Mouse (Mus musculus) heart, embryonic 15.5 days (tissue): Measurements from ENCODE around the gene Dpagt1. TPM values are rescaled to one million over a fixed set of nuclear protein-coding genes. Genes with fewer than 3 reads are reported as not detected.

ENCODE experiments used
- ATAC-seq: fragments of 200-750 bp; cut with Nextera tagmentation; replicated peaks from 2 replicates; pipeline ENCODE4 v1.8.0; 2017; ENCODE audit warnings: low read depth, moderate TSS enrichment; ENCODE audit not compliant: insufficient number of reproducible peaks, insufficient read depth, low FRiP score
- H3K27ac ChIP-seq: fragments of 300-500 bp; sonication (generic); 2 replicates; pipeline ENCODE4 v1.5.1; 2015; ENCODE audit warnings: mild to moderate bottlenecking, inconsistent platforms
- H3K27me3 ChIP-seq: fragments of 300-500 bp; sonication (generic); 2 replicates; pipeline ENCODE4 v1.6.1; 2015; ENCODE audit warnings: inconsistent platforms
- H3K36me3 ChIP-seq: fragments of 300-500 bp; sonication (generic); 2 replicates; pipeline ENCODE4 v1.6.1; 2015; ENCODE audit warnings: mild to moderate bottlenecking, inconsistent platforms
- H3K4me1 ChIP-seq: fragments of 300-500 bp; sonication (generic); replicated peaks from 2 replicates; pipeline ENCODE4 v1.6.1; 2015; ENCODE audit warnings: inconsistent platforms
- H3K4me2 ChIP-seq: fragments of 300-500 bp; sonication (generic); 2 replicates; pipeline ENCODE4 v1.6.1; 2015; ENCODE audit warnings: inconsistent platforms, mild to moderate bottlenecking, moderate library complexity
- H3K4me3 ChIP-seq: fragments of 300-500 bp; sonication (generic); 2 replicates; pipeline ENCODE4 v1.5.1; 2015; ENCODE audit warnings: mild to moderate bottlenecking, inconsistent platforms
- H3K9ac ChIP-seq: fragments of 300-500 bp; sonication (generic); 2 replicates; pipeline ENCODE4 v1.6.1; 2015; ENCODE audit warnings: mild to moderate bottlenecking, inconsistent platforms
- H3K9me3 ChIP-seq: fragments of 300-500 bp; sonication (generic); replicated peaks from 2 replicates; pipeline ENCODE4 v1.6.1; 2016; ENCODE audit warnings: inconsistent platforms
- WGBS: fragments of 180-500 bp; shearing (Covaris S2); methylation state at CpG from one replicate; pipeline ENCODE4 v1.1.7; 2015; ENCODE audit warnings: mixed read lengths; 5-methylcytosine and 5-hydroxymethylcytosine counted together
- polyA plus RNA-seq: library from polyadenylated mRNA; unstranded; fragments of >200 nt; fragmentation: Nextera tagmentation; extraction: Ambion mirVana; gene quantifications from 2 replicates; pipeline ENCODE4 v1.2.1, GENCODE M21; 2015

Gene Dpagt1
- polyA plus RNA-seq, 1 experiment from 2014 or later, result 27.8 TPM

GRCm38 (mm10) chr9:44306532-44306931 is 19.3 kb upstream of the Dpagt1 start:
- H3K4me2 ChIP-seq, result no peak overlapping the region
- ATAC-seq, result no peak
- WGBS, result 90% methylated on average over 6 of the region's 6 CpGs

DNA sequence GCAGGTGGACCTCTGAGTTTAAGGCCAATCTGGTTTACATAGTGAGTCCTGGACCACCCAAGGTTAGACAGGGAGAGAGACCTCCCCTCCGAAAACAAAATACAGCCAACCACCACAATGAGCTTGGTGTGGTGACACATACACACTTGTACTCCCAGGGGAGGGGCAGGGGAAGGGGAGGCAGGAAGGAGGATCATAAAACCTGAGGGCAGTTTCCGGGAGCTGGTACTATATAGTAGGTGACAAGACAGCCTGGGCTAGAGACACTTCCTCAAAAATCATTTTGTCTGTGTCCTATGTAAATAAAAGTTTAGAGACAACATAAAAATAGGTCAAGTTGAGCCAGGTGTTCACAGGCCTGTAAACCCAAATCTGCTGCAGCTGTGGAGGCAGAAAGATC is 18.6 kb upstream of the Dpagt1 start:
- Histone ChIP-seq H3K4me3 (no peak overlapping the region), H3K4me2 (no peak overlapping the region), H3K36me3 (peaks cover 3% of the 10 kb centered on the region), H3K4me1 (peaks cover 22% of the 10 kb centered on the region), H3K27ac (no peak overlapping the region), H3K9me3 (no peaks in the 10 kb centered on the region), H3K9ac (no peak overlapping the region), H3K27me3 (no peaks in the 10 kb centered on the region)
- WGBS, result 68% methylated on average over 2 of the region's 2 CpGs
- no peak for ATAC-seq

More at GRCm38 (mm10) chr9:44306532-44306931, 19.3 kb upstream of the Dpagt1 start:
- H3K36me3 ChIP-seq, result peaks cover 10% of the 10 kb centered on the region
- H3K27me3 ChIP-seq, result no peaks in the 10 kb centered on the region
- H3K9ac ChIP-seq, result no peak overlapping the region
- no peak overlapping the region for H3K4me3 ChIP-seq
- no peak overlapping the region for H3K27ac ChIP-seq
- peaks cover 22% of the 10 kb centered on the region for H3K4me1 ChIP-seq
- H3K9me3 ChIP-seq, result no peaks in the 10 kb centered on the region

- WGBS, result 75% methylated on average over 3 of the region's 3 CpGs
- no peak overlapping the region for H3K4me3 ChIP-seq
- ATAC-seq, result no peak
- no peaks in the 10 kb centered on the region for H3K9me3 ChIP-seq
- peaks cover 19% of the 10 kb centered on the region for H3K36me3 ChIP-seq
- H3K9ac ChIP-seq, result no peak overlapping the region
- H3K4me1 ChIP-seq, result peaks cover 14% of the 10 kb centered on the region
- H3K27me3 ChIP-seq, result no peaks in the 10 kb centered on the region
- no peak overlapping the region for H3K4me2 ChIP-seq
- H3K27ac ChIP-seq, result no peak overlapping the region
Measured at GRCm38 (mm10) chr9:44309756-44310155, 16.1 kb upstream of the Dpagt1 start.

GRCm38 (mm10) chr9:44310750-44311135 is 15.1 kb upstream of the Dpagt1 start:
- Histone ChIP-seq H3K4me2 (peak overlapping the region; percentile 32; the same call in 1 of the 2 replicates), H3K27ac (peak overlapping the region; percentile 30; the same call in 1 of the 2 replicates), H3K36me3 (peaks cover 29% of the 10 kb centered on the region), H3K27me3 (no peaks in the 10 kb centered on the region), H3K9me3 (no peaks in the 10 kb centered on the region), H3K4me3 (no peak overlapping the region), H3K4me1 (peaks cover 11% of the 10 kb centered on the region; the same call in 1 of the 2 replicates), H3K9ac (no peak overlapping the region)
- no peak for ATAC-seq
- WGBS, result 43% methylated on average over 10 of the region's 10 CpGs

DNA sequence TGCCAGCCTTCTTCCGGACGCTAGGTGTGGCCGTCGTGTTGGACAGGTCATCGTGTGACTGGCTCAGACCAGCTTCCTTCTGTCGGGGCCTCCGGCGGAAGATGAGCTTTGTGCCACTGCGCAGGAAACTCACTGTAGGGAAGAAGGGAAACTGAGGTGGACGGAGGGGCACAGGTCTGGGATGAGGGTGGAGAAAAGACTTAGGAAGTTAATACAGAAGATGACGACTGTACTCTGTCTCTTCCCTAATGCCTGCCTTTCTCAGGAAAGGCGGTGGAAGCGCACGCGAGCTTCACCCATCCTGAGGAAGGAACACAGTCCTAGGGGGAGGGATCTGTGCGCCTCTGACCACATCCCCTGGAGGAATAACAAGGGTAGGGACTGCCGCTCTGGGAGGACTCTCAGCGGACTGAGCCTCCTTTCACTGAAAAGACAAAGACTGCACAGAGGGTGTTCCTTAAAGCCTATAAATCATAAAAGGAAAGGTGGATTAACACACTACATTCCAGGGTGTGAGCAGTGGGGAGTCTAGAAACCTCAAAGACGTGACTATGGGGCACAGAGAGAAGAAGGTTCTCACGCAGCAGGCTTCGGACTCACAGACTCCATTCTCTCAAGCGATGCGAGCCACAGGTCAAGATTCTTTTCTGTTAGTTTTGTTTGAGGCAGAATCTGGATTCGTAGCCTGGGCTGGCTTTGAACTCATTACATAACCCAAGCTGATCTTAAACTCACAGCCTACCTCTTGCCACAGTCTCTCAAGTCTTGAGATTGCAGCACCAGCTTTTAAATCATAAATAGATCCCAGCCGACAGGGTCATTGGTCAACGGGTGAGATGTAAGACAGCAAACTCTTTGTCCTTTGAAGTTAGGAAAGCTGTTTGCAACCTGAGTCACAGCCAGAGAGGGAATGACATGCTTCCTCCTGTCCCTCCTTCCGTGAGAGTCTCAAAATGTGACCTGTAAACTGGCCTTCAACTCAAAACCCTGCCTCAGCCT is 14.4 kb upstream of the Dpagt1 start:
- Histone ChIP-seq H3K27ac (peak overlapping the region; percentile 54), H3K4me2 (peak overlapping the region; percentile 32), H3K27me3 (no peaks in the 10 kb centered on the region), H3K9ac (no peak overlapping the region), H3K9me3 (no peaks in the 10 kb centered on the region), H3K36me3 (peaks cover 36% of the 10 kb centered on the region), H3K4me1 (peaks cover 11% of the 10 kb centered on the region; the same call in 1 of the 2 replicates), H3K4me3 (no peak overlapping the region; the same call in 1 of the 2 replicates)
- 28% methylated on average over 27 of the region's 27 CpGs for WGBS
- ATAC-seq, result peak; percentile 54; the same call in 1 of the 2 replicates

- 75% methylated on average over 19 of the region's 19 CpGs for whole genome bisulfite sequencing
- no peak for ATAC-seq
- Histone ChIP-seq H3K9ac (no peak overlapping the region), H3K27ac (no peak overlapping the region), H3K9me3 (no peaks in the 10 kb centered on the region), H3K27me3 (no peaks in the 10 kb centered on the region), H3K4me3 (no peak overlapping the region), H3K4me1 (peaks cover 25% of the 10 kb centered on the region), H3K4me2 (no peak overlapping the region), H3K36me3 (peaks cover 37% of the 10 kb centered on the region)
Measured at GRCm38 (mm10) chr9:44313476-44314256, 12.2 kb upstream of the Dpagt1 start.

GRCm38 (mm10) chr9:44314257-44314547 is 11.6 kb upstream of the Dpagt1 start:
- H3K27me3 ChIP-seq, result no peaks in the 10 kb centered on the region
- no peaks in the 10 kb centered on the region for H3K9me3 ChIP-seq
- no peak overlapping the region for H3K4me3 ChIP-seq
- H3K4me2 ChIP-seq, result no peak overlapping the region
- ATAC-seq, result no peak
- no peak overlapping the region for H3K27ac ChIP-seq
- H3K4me1 ChIP-seq, result peaks cover 30% of the 10 kb centered on the region
- peaks cover 37% of the 10 kb centered on the region for H3K36me3 ChIP-seq
- 72% methylated on average over 4 of the region's 4 CpGs for WGBS
- H3K9ac ChIP-seq, result no peak overlapping the region

DNA sequence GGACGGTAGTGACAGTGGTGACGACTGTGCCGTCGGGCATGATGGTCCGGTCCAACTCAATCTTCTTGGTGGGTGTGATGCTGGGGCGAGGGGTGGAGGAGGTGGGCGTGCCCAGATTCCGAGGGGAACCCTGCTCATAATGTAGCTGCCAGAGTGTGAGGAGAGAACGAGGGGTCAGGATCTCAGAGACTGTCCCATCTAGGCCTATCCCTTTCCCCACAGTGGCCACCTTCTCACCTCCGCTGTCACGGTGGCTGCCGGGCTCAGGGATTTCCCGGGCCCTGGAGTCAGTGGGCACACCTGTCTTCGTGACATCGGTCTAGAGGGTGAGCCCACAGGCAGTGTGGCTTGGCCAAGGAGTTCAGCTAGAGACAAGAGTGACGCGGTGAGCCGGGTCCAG is 10.9 kb upstream of the Dpagt1 start:
- peaks cover 34% of the 10 kb centered on the region for H3K4me1 ChIP-seq
- WGBS, result 91% methylated on average over 18 of the region's 18 CpGs
- H3K27ac ChIP-seq, result no peak overlapping the region
- H3K27me3 ChIP-seq, result no peaks in the 10 kb centered on the region
- H3K4me3 ChIP-seq, result no peak overlapping the region
- H3K9me3 ChIP-seq, result no peaks in the 10 kb centered on the region
- H3K4me2 ChIP-seq, result no peak overlapping the region
- peaks cover 37% of the 10 kb centered on the region for H3K36me3 ChIP-seq
- ATAC-seq, result no peak
- no peak overlapping the region for H3K9ac ChIP-seq

DNA sequence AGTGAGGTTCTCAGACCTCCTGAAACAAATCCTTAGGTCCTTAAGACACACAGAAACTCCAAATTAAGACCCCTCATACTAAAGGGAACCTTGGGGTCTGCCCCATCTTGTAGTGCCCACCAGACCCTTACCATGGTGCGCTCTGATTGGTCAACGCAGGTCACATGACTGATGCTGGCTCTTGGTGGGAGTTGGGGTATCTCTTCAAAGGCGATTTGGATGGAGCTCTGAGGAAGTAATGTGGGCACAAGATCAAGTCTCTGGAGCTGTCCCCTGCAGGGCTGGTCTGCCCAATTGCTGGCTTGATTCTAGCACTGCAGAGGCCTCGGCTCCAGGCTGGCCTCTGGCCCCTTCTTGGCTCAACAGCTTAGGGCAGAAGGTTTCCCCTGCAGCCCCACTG is 8.4 kb upstream of the Dpagt1 start:
- H3K4me3 ChIP-seq, result no peak overlapping the region
- peaks cover 30% of the 10 kb centered on the region for H3K4me1 ChIP-seq
- no peak for ATAC-seq
- 64% methylated on average over 4 of the region's 4 CpGs for WGBS
- peaks cover 37% of the 10 kb centered on the region for H3K36me3 ChIP-seq
- H3K9me3 ChIP-seq, result no peaks in the 10 kb centered on the region
- no peak overlapping the region for H3K9ac ChIP-seq
- H3K4me2 ChIP-seq, result peak overlapping the region; percentile 93; the same call in 1 of the 2 replicates
- no peaks in the 10 kb centered on the region for H3K27me3 ChIP-seq
- H3K27ac ChIP-seq, result no peak overlapping the region

DNA sequence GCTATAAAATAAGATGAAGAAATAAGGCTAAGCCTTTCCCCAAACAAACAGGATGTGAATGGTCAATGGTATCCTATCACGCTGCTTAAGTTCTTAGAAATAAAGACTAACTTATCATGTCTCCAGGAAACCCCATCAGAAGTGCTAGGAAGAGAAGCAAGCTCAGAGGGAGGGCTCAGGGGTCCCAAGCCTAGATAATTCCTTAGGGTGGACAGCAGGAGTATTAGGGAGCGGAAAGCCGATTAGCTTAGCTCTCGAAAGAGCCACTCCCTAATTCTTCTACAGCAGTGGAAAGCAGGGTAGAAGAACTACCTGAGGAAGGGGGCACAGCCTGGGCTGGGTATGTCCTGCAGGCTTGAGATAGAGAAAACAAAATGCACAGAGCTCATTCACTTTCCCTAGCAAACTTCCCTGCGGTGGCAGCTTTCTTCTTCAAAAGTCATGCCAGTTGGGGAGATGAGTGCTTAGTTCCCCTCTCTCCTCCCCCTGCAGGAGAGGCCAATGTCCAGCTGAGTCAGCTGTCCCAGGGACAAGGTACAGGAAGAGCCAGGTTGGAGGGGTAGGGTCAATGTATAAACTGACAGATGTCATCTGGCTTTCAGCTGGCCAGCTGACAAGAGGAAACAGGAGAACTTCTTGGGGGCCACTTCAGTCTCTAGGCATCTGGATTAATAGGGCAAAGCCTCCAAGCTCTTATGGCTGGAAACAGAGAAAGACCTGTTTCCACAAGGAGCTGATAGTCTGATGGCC is 7.6 kb upstream of the Dpagt1 start:
- Histone ChIP-seq H3K4me2 (peak overlapping the region; percentile 93), H3K9ac (peak overlapping the region; percentile 93; the same call in 1 of the 2 replicates), H3K36me3 (peaks cover 32% of the 10 kb centered on the region), H3K27ac (no peak overlapping the region), H3K9me3 (no peaks in the 10 kb centered on the region), H3K27me3 (no peaks in the 10 kb centered on the region), H3K4me1 (peaks cover 30% of the 10 kb centered on the region), H3K4me3 (peak overlapping the region; percentile 80)
- 65% methylated on average over 5 of the region's 5 CpGs for WGBS
- ATAC-seq, result no peak

GRCm38 (mm10) chr9:44318826-44319095 is 7.1 kb upstream of the Dpagt1 start:
- Histone ChIP-seq H3K27me3 (no peaks in the 10 kb centered on the region), H3K9me3 (no peaks in the 10 kb centered on the region), H3K4me2 (peak overlapping the region; percentile 93), H3K9ac (peak overlapping the region; percentile 93), H3K4me3 (peak overlapping the region; percentile 80), H3K27ac (no peak overlapping the region), H3K36me3 (peaks cover 27% of the 10 kb centered on the region), H3K4me1 (peaks cover 30% of the 10 kb centered on the region)
- WGBS, result 30% methylated on average over 3 of the region's 3 CpGs
- ATAC-seq, result no peak
